Mouse (Mus musculus): ENCODE results near the gene Erc1.
"Not testable (repeated sequence)": the region's sequence is repeated elsewhere in the genome, so short reads cannot be mapped to it uniquely, and the experiment has no call there.

Erc1 gene

DNA sequence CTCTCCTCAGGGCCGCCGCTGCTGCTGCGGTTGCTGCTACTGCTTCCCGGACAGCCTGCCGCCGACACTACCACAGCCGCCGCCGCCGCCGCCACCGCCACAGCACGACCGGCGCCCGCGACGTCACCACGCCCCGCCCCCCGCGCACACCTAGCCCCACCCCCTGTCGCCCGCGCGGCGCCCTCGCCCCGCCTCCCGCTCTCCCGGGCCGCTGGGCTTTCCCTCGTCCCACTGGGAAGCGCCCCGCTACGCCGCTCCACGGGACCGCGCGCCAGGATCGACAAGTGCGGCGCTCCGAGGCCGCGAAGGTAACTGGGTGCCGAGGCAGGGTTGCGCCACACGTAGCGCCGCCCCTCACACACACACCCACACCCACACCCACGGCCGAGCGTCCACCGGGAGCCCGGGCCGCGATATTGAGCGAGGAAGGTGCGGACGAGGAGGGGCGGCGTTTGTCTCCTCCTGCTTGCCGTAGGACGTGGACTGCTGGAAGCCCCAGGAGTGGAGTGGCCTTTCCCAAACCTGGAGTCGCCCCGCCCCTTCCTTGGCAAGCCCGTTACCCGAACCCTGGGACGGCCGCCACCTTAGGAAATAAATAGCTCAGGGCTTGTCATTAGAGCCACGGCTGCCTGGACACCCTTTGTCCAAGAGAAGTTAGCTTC lies at the start of gene Erc1:
Erc1 (minus strand) TSS at position 134 of the 662 bp plus-strand sequence.
- peak; percentile 83 for ATAC-seq (ENCODE audit: insufficient number of reproducible peaks, low FRiP score, low TSS enrichment)

DNA sequence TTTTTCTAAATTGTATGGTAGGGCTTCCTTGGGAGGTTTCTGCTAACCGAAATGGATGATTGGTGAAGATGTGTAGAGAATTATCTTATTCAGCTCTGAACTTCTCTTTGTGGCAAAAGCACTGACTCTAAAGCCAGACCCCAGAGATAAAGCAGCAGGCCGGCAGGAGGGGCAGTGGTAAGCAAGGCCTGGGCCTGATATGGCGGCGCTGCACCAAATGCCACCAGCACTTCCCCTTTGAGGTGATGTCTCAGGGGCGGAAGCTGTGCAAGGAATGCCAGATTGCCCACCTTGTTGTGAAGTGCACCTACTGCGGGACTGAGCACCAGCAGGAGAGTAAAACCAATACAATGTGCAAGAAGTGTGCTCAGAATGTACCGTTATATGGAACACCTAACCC lies 44.7 kb upstream of the Erc1 start:
- no peak for ATAC-seq (ENCODE audit: insufficient number of reproducible peaks, low FRiP score, low TSS enrichment)

DNA sequence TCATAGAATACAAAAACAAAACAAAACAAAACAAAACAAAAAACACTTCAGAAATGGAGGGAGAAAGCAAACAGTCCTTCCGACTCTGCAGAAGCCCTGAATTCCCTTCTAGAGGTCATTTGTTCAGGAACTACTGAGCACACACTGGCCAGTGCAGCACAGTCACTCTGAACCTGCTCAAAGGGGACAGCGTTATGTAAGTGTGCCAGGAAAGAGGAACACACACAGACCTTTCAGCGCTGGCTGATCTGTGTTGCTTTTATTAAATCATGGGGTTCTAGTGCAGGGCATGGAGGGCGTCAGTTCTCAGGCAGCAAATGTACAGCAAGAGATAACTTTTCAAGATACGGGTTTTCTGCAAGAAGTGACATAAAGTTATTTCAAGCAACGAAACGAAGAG lies 35.2 kb upstream of the Erc1 start:
- ATAC-seq (ENCODE audit: insufficient number of reproducible peaks, low FRiP score, low TSS enrichment) = no peak

GRCm38 (mm10) chr6:119864341-119865034 lies 16.5 kb upstream of the Erc1 start:
- ATAC-seq (ENCODE audit: insufficient number of reproducible peaks, low FRiP score, low TSS enrichment) = peak; percentile 97

DNA sequence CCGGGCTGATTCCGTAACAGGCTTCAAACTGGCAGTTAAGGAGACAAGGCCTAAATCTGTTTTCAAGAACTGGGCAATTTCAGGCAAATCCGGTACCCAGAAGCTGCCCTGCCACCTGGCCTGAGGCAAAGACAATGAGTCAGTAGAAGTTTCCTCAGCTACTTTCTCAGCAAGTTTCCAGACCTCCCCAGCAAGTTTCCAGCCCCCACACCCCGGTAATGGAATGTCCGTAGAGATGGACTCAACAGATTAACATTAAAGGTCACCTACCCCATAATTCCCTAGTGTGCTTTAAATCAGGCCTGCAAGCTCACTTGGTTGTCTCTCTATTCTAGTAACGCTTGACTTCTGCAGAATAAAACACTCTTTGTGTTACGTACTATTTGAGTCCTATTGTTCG lies 13.6 kb upstream of the Erc1 start:
- ATAC-seq (ENCODE audit: insufficient number of reproducible peaks, low FRiP score, low TSS enrichment) = no peak

GRCm38 (mm10) chr6:119860236-119860635 lies 12.3 kb upstream of the Erc1 start:
- ATAC-seq (ENCODE audit: insufficient number of reproducible peaks, low FRiP score, low TSS enrichment) = no peak

GRCm38 (mm10) chr6:119855471-119855870 lies 7.5 kb upstream of the Erc1 start:
- no peak for ATAC-seq (ENCODE audit: insufficient number of reproducible peaks, low FRiP score, low TSS enrichment)

GRCm38 (mm10) chr6:119854156-119854555 lies 6.2 kb upstream of the Erc1 start:
- ATAC-seq (ENCODE audit: insufficient number of reproducible peaks, low FRiP score, low TSS enrichment) = no peak

GRCm38 (mm10) chr6:119849858-119850257 lies 1.9 kb upstream of the Erc1 start:
- no peak for ATAC-seq (ENCODE audit: insufficient number of reproducible peaks, low FRiP score, low TSS enrichment)

- no peak for ATAC-seq (ENCODE audit: insufficient number of reproducible peaks, low FRiP score, low TSS enrichment)
Observed at GRCm38 (mm10) chr6:119849348-119849709, 1.4 kb upstream of the Erc1 start.

DNA sequence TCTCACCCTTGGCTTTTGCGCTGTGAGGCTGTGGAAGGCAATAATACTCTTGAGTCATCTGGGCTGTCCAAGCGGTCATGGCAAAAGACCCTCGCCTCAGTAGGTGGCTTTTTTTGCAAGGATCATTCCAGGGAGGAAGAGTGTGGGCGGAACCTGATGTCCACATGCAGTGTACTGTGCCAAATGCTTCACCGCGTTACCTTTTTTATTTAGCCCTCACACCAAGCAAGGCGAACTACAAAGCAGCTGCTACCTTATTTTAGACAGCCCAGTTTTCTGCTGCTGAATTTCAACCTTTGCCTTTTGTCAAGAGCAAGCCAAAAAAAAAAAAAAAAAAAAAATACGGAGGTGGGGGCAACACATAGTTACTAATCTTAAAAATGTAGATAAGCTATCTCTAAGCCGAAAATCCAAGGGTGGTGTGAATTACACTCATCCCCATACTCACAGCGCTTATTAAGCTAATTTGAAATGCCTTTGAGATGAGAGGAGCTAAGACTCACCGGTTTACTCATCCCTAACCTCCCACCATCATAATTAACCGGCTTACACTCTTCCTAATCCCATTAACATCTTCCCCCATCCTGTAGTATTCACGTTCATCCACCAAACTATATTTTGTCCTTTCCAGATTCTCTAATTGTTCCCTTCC lies 855 bp upstream of the Erc1 start:
- ATAC-seq (ENCODE audit: insufficient number of reproducible peaks, low FRiP score, low TSS enrichment) = peak; percentile 52

DNA sequence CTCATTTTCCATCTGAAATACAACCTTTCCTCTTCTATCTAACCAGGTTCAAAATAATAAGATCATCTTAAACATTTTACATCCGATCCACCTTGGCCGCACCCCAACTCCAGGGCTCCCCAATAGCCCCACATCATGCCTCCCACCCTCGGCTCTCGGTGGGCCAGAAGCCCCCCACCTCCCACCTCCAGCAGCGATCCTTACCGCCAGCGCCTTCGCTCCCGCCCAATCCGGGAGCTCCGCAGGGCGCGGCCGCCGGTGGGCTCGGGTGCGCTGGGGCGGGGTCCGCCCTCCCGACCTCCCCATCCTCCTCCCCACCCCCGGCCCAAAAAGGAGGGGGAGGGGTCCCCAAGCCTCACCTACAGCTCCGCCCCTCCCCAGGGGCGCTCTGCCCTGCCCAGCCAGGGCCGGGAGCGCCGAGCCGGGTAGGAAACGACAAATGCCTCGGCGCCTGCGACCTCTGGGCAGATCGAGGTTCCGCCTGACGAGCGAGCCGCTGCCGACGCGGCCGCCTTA lies 391 bp downstream of the Erc1 start:
- no peak; the same call in 1 of the 2 replicates for ATAC-seq (ENCODE audit: insufficient number of reproducible peaks, low FRiP score, low TSS enrichment)

GRCm38 (mm10) chr6:119846751-119847517 lies 1.0 kb downstream of the Erc1 start:
- no peak for ATAC-seq (ENCODE audit: insufficient number of reproducible peaks, low FRiP score, low TSS enrichment)

DNA sequence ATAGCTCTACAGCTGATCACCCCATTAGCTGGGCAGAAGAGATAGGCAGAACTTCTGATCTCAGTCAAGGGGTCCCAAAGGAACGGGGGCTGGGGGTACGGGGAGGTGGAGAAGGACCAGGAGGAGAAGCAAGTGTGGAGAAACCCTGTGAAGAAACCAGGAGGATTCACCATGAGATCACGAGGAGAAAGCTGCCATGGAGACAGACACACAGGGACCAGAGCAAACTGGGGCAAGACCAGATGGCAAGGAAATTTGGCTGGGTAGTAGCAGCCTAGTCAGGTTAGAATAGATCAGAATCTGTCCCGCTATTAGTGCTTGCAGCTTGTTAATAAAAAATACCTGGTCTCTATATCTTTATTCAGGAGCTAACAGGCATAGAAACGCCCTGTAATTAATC lies 18.0 kb downstream of the Erc1 start:
- peak; percentile 96 for ATAC-seq (ENCODE audit: insufficient number of reproducible peaks, low FRiP score, low TSS enrichment)

GRCm38 (mm10) chr6:119828165-119828564 lies 19.8 kb downstream of the Erc1 start:
- ATAC-seq (ENCODE audit: insufficient number of reproducible peaks, low FRiP score, low TSS enrichment) = no peak

DNA sequence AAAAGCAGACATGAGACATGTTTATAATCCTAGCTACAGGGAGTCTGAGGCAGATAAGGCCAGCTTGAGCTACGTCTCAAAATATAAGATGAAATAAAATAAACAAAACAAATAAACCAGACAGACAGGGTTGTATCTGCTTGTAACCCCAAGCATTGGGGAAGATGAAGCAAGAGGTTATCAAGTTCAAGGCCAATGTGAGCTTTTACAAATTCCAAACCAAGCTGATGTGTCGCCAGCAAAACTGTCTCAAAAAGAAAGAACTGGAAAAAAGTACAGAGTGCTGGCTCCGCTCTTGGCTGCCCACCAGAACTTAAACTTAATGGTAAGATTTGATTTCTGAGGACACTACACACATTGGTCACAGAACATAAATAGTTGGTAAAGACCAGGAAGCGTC lies 21.3 kb downstream of the Erc1 start:
- no peak for ATAC-seq (ENCODE audit: insufficient number of reproducible peaks, low FRiP score, low TSS enrichment)

GRCm38 (mm10) chr6:119822216-119822615 lies 25.8 kb downstream of the Erc1 start:
- no peak for ATAC-seq (ENCODE audit: insufficient number of reproducible peaks, low FRiP score, low TSS enrichment)

- ATAC-seq (ENCODE audit: insufficient number of reproducible peaks, low FRiP score, low TSS enrichment) = no peak
Observed at GRCm38 (mm10) chr6:119821158-119821557, 26.8 kb downstream of the Erc1 start.

DNA sequence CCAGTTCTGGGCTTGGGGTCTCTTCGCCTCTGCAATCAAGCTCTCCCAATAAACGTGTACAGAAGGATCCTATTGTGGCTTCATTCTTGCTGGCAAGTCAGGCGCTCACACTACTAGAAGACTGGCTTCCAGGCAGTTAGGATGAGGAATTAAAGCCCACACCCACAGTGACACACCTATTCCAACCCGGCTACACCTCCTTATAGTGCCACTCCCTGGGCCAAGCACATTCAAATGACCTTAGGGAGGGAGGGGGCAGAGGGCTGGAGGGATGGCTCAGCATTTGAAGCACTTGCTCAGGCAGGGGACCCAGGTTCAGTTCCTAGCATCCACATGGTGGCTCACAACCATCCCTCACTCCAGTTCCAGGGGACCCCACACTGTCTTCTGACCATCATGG lies 29.4 kb downstream of the Erc1 start:
- no peak for ATAC-seq (ENCODE audit: insufficient number of reproducible peaks, low FRiP score, low TSS enrichment)

GRCm38 (mm10) chr6:119815426-119815825 lies 32.5 kb downstream of the Erc1 start:
- ATAC-seq (ENCODE audit: insufficient number of reproducible peaks, low FRiP score, low TSS enrichment) = no peak

GRCm38 (mm10) chr6:119813055-119813454 lies 34.9 kb downstream of the Erc1 start:
- ATAC-seq (ENCODE audit: insufficient number of reproducible peaks, low FRiP score, low TSS enrichment) = not testable (repeated sequence)
